Mouse (Mus musculus): Measurements from ENCODE around the gene Ksr1.

- TF ChIP-seq CTCF (IDR thresholded peaks at IDR 0.05; ENCODE audit: control insufficient read depth, insufficient read depth, low read length), result no peak
- TF ChIP-seq POLR2A (IDR thresholded peaks at IDR 0.05; ENCODE audit: borderline replicate concordance, control insufficient read depth, low read depth, low read length), result no peak
These were observed 125.6 kb downstream of the Ksr1 start for GRCm38 (mm10) chr11:79020535-79021045.

Data from bone marrow, adult 2 months (tissue).